Mouse (Mus musculus) granulocyte monocyte progenitor cell, adult 5-6 weeks (primary cell): ENCODE data around the gene Zbtb20. TPM values are rescaled to one million over a fixed set of nuclear protein-coding genes. Genes with fewer than 3 reads are reported as not detected.

Experiments
- ATAC-seq: replicated peaks from 2 replicates; pipeline ENCODE4 v1.8.0; 2016; ENCODE audit warnings: mild to moderate bottlenecking, moderate TSS enrichment, inconsistent platforms; ENCODE audit not compliant: poor library complexity, severe bottlenecking
- total RNA-seq, 2 experiments: library from RNA; stranded (forward) in 1 of 2; stranded (reverse) in 1 of 2; fragments of 200-712, 200-1000 nt in 1 of 2; fragments of >200 nt in 1 of 2; fragmentation: Nextera tagmentation in 1 of 2; gene quantifications; 2 replicates each; pipeline ENCODE4 v1.2.3; 2014 to 2017

The Zbtb20 gene
- total RNA-seq, 2 experiments from 2014 or later = 6.7 to 22.0 TPM

DNA sequence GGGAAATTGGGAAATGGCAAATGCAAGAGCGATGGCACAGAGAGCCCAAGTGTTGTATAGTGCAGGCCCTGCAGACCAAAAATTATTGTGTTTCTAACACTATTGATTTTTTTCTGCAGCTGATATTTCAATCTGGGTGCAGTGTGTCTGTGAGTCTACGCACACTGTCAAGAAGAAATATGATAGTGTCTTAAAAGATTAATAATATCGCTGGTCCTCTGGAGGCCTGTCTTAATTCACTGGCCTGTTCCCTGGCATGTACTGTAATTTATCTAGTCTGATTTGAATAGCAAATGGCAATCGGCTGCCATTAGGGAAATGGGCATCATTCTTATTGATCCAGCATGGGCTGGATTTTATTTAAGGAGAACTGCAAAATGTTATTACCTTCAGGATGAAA, 401.1 kb downstream of the Zbtb20 start:
- ATAC-seq = no peak

DNA sequence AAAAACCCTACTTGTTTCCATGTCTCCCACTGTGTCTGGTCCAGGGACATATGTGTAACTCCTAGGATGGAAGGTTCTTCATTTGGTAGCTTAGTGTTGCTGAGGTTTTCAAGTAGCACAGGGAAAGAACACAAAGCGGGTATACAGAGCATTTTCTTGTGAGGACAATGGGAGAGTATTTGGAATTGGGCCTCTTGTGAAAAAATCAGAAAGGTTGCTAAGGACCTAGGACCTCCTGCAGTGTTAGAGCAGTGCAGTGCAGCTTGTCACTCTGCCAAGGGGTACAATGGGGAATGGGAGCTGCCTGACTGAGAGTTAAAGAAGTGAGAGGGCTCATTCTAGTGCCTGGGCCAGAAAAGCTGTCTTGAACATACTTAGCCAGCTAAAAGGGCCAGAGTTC, 410.6 kb downstream of the Zbtb20 start:
- no peak for ATAC-seq

DNA sequence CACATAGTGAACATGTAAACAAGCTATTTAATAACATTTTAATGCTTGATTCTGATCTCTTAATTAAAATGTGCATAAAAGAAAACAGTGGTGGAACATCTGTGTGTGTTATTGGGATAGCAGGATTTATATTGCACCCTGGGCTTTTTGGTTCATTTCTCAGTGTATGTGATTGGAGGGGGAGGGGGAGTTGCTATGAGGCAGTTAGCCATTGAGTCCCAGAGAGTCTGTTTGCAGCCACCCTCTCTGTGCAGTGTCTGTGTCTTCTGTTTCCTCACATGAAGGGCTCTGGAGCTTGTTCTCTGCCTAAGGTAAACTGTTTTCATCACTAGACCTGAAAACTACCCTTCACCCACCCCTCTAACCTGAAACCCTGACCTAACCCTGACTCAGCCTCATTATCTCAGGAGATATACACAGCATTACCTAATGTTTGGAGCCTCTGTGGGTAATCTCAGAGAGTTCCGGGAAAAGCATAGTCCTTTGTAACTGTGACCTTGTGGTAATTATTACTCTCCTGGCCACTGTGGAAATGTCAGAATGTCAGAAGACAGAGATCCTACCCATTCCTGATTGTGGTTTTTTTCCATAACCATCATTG, 411.2 kb downstream of the Zbtb20 start:
- no peak for ATAC-seq

DNA sequence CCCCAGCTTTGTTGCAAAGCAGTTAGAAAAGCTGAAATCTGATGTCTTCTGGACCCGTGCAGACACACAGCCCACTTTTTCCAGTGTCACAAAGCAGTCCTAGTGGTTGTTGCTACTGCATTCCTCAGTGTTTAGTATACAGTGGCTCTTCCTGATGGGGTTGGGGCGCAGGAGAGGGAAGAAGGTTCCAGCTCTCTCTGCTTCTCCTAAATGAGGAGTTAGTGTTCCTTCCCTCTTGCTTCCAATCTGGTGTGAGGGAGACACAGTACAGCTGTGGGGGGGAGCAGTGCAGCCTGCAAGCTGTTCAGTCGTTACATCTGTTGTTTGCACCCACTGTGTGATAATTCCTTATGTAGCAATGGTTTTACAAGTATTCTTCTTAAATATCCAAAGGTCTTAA, 415.7 kb downstream of the Zbtb20 start:
- no peak for ATAC-seq

DNA sequence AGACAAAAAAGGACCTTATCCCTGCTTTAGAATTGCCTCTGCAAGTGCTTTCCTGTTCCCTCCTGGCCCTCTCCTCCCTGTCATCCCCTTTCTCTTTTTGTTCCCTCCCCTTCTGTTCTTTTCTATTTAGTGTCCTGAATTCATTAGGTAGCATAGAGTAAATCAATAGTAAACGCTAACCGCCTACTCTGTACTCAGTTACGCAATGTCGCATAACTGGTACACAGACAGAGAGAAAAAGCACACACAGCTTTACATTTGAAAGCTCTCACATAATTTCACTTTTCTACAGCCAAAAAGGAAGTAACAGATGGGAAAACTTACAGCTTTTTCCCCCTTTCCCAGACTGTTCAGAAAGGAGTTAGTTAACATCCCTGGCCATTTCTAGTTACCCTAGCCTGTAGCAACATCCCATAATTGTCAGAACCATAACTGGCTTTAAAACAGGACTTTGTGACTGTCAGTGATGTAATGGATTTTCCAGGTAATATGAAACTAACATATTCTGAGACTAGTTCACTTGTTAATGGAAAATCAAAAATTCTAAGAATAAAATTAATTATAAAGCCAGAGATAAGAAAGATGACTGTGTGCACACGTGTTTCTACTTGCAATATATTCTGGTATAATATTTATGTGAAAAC, 422.4 kb downstream of the Zbtb20 start:
- ATAC-seq = no peak

DNA sequence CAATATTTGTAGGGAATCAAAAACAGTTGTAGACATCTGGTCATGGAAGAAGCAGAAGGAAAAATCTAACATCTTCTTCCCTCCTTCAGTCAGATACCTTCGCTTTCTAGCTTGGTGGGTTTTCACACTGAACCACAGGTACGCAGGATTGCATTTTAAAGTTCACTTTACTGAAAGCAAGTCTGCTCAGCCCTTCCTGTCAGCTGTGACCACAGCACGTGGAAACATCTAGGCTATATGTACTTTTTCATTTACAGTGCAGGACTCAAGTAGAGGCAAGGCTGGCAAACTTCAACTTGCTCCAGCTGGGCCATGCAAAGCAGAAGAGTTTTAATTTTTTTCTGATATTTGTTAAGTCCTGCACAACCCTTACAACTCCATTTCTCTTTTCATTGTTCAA, 424.7 kb downstream of the Zbtb20 start:
- no peak for ATAC-seq

DNA sequence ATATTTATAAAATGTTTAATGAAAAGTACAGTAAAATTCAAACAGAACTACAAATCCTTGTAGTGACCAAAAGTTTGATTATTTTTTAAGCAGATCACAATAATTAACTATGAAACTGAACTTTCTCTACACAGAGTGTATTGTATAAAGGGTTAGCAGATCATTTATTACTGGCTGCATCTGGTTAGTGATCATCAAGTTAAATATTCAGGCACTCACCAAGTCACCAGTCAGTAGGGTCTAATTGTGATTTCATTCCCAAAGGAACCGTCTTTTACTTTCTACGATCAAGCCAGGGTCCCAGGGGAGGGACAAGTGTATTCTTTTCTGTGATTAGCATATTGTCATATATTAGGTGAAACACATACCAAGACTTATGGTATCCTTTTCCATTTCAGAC, 426.5 kb downstream of the Zbtb20 start:
- ATAC-seq = no peak

DNA sequence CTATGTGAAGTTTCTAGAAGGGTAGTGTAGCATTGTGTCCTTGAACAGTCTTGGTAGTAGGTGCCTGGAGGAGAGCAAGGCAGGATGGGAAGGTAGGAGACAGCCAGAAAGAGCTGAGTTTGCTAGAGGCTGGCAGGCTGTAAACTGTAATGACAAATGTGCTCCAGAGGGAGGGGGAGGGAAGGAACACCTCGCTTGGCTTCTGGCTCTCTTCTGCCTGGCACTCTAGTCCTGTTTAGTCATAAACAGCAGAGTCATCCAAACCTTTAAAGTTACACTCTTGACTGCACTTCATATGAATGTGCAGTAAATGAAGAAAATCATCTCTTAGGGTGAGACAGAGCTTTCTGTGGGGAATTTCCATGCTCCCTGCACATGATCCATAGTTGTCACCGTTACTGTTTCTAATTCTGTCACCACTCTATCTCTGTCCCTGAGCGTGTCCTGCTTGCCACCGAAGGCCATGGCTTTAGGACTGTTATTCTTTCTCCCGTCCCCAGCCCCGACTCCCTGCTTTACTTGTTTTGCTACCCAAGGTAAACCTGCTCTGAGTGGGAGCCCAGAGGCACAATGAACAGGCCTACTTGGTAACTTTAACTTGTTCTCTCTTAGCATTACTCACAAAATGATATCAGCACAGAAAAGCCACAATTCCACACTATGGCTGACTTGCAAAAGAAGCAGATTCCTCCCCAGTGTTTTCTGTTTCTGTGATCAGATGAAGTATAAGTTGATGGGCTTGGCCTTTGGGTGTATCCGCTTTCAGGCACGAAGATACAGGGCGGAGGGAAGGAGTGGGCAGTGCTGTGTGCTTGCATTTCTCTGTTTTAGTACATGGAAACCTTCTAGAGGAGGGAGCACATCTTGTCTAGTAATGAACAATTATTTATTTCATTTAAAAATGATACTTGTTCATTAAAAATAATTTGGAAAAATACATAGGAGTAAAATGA, 427.8 kb downstream of the Zbtb20 start:
- ATAC-seq = no peak

DNA sequence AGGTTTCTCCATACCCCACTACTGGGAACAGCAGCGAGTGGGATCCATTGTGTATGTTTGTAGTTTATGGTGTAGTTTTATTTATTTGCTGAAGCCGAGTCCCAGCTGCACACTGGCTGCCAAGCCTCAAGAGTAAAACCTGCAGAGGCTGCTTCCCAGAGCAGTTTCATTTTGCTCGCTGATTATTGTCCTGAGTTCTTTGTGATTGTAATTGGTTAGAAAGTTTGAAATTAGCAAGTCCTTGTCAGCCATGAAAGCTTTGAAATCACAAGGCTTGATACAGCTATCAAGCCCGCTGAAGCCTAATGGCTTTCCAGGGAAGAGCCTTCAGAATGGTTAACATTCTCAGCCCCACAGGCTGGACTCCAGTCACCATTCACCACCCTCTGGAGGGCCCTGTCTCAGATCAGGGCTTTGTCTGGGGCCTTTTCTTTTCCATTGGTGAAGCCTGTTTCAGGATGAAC, 434.3 kb downstream of the Zbtb20 start:
- no peak for ATAC-seq

DNA sequence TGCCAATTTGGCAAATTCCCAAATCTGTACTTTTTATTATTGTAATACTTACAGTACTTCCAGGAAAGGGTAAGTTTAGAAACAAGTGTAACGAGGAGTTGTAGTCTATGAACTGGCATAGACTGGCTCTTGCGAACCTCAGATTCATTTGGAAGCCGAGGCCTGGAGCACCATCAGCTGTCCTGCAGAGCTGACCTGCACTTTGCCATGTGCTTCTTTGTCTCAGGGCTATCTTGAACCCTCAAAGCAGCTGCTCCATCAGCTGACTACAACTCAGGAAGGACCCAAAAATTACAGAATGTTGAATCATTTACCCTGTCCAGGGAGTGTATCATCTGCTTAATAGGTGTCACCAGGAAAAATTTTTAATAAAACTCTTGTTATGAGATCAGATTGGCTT, 448.3 kb downstream of the Zbtb20 start:
- ATAC-seq = no peak

DNA sequence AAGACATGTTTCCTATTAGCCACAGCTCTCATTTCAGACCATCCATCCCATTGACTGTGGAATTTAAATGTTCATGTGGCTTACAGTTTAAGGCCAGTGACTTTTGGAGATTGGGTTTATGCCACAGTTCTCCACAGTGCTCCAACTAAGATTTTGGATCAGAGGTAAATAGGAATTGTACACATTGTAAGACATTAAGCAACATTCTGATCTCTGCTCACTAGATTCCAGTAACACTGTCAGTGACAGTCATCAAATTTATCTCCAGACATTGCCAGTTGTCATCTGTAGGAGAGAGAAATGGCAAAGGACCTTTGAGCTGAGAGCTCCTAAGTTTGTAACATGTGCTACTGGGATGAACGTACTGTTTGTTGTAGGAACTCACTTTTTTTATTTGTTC, 452.5 kb downstream of the Zbtb20 start:
- no peak for ATAC-seq

DNA sequence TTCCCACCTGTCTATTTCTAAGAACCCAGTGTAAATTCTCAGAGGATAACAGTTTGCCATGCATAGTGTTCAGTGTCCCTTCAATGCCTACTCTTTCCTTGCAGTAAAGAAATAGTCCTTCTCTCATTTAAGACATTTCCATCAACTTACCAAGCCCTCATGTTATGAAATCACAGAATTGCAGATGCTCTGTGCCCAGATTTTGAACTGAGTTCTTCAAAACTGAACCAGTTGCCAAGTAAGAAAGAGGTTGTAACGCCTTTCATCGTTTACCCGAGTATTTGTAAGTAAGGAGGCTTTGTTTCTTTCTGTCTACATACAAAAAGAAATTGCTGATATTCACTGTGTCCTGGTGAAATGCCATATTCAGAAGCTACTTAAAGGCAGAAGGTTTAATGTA, 454.5 kb downstream of the Zbtb20 start:
- ATAC-seq = no peak

DNA sequence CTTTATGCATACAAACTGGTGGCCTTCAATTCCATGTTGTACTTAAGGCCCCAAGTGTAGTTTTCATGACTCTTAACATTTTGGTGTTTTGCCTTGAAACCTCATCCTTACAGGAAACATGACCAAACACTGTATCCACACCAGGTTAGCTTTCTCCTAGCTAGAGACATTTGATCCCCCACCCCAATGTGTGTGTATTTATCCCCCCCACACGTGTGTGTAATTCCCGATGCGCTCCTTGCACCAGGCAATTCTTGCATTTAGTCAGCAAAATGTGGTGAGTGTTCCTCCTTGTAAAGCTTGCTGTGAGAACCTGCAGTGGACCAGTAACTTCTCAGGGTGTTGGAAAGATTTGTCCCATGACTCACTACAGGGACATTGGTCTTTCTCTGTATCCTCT, 455.8 kb downstream of the Zbtb20 start:
- ATAC-seq = no peak

DNA sequence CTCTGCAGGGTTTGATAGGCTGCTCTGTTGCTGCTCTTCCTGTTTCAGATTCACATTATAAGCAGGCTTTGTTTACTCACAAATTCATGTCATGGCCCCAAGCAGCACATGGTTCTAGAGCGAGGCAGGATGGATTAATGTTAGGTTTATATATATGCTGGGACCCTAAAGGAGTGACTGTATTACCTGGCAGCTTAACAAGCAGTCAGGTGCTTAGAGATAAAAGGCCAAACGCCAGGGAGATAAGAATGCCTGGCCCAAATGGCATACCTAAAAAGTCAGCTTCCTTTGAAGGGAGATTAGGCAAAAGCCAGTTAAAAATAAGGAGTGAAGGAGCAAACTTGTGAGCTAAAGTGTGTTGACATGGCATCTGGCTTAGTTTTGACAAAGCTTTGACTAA, 457.1 kb downstream of the Zbtb20 start:
- ATAC-seq = no peak

DNA sequence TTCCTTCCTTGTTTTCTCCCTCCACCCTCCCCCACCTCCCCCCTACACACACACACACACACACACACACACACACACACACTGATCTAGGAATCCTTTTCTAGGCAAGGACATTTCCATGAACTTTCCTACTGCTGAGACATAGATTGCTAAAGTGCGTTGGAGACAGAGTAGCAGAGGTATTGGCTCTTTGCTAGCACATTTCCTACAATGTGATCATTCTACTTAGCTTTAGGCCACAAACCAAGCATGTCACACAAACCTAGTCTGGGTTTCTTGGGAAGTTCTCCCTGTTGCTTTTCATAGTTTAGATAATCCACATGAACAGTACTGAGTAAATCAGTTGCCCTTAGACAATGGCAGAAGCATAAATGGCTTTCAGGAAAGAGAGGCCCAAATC, 457.6 kb downstream of the Zbtb20 start:
- ATAC-seq = no peak

DNA sequence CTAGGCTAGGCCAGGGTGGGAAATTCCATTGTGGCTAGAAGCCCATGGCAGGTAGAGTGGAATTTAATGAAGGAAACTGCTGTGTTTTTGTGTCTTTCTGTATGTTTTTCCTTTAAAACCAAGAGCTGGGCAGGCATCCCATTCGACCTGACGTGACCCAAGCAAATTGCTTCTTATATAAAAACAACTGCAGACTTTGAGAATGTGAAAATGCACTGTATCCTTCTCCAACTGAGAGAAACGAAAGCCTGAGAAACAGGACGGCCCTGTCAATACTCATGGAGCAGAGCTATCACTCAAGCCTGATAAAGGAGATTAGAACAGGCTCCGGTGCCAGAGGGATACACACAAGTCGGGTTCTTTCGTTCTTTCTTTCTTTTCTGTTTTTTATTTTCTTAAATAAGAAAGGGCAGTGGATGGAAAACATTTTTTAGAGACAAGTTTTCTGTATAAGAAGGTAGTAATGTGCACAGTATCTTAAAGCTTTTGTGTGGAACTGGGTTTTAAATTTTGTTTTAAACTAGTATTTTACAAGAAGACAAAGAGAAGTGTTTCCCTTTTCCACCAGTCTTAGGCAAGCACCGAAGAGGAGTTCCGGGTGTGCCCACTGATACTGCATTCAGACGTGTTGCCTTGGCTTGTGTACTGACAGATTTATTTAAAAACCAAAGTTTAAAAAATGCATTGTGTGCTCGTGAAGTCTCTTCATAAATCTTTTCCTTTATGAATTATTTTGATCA, 458.9 kb downstream of the Zbtb20 start:
- ATAC-seq = no peak; the same call in 1 of the 2 replicates

DNA sequence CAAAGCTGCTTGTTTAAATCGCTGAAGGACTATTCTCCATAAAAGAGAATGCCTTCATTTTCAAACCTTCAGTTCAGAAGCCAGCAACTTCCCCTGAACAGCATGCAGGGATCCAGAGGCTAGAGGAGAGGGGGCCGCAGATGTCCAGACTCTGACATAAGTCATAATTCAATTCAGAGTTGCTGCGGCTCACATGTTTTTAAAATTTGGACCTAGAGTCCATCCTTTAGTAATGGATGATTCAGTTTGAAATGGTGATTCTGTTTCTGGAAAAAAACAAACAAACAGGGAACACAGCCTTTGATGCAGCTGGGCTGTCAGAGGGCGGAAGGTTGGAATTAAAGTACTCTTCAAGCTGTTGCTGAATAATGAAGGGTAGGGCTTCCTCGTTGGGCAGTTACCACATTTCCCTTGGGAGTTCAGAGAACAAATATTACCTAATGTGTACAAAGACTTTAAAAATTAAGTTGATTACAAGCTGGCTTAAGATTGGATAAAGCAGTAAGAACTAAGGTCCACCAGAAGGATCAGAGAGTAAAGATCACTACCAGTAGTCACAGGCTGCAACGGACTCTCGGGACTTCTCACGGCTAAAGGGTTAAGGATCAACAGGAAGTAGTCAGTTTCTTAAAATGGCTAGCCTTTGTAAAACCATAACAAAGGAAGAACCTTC, 459.6 kb downstream of the Zbtb20 start:
- no peak for ATAC-seq

DNA sequence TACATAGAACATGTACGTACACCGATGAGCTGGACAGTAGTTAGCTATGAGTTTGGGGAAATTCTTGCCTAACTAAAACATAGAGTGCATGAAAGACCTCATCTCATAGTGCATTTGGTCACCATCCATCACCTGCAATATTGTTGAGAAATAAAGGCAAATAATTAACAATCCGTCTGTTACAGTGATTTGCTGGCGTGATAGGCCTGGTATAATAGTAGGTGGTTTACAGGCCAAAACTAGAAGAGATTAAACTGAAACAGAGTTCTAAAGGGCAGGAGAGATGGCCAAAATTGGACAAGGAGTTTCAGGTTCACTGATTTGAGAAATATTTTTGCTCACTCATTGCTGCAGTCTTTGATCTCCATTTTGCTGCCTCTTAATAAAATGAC, 460.1 kb downstream of the Zbtb20 start:
- no peak for ATAC-seq

DNA sequence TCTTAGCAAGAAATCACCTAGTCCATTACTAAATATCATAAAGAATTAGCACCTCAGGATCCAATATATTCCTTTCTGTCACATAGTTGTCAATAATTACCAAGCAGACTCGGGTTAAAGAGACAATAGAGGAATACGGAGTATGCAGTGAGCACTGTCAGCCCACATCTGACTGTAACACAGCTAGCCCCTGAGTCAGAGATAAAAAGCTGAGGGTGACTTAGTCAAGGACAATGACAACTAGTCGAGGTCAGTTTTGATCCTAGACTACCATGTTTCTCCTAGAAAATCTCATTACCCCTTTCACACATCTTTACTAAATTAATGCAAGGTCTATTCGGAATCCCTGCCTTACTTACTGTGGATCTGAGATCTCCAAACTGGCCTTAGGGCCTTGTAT, 465.0 kb downstream of the Zbtb20 start:
- ATAC-seq = no peak

DNA sequence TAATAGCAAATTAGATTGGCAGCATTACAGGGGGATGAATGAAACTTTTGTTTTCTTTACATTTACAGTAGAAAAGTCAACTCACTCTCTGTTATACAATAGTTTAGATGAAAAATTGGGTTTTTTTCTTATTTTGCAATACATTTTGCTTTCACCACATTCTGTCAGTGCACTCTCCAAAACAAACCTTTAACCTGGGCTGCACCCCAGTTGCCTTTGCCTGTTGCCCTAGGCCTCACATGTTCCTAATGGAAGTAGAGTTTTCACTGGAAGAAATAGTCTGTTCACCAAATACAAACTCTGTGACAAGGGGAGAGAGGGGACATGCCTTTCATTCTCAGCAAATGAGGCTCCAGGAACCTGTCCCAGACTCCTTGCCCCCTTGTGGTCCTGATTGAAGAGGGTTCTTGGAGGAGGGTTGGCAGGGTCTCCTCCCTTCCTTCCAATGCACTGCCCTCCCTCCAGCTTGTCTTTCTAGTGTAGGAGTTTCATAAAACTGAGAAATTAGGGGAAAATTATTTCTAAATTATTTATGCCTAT, 466.3 kb downstream of the Zbtb20 start:
- ATAC-seq = no peak
